Mouse (Mus musculus): ENCODE results near the gene Fam92b. TPM values are rescaled to one million over a fixed set of nuclear protein-coding genes. Genes with fewer than 3 reads are reported as not detected.

The Fam92b gene
- total RNA-seq, 2 experiments from 2014 or later = 0.63 TPM; not detected in 1

DNA sequence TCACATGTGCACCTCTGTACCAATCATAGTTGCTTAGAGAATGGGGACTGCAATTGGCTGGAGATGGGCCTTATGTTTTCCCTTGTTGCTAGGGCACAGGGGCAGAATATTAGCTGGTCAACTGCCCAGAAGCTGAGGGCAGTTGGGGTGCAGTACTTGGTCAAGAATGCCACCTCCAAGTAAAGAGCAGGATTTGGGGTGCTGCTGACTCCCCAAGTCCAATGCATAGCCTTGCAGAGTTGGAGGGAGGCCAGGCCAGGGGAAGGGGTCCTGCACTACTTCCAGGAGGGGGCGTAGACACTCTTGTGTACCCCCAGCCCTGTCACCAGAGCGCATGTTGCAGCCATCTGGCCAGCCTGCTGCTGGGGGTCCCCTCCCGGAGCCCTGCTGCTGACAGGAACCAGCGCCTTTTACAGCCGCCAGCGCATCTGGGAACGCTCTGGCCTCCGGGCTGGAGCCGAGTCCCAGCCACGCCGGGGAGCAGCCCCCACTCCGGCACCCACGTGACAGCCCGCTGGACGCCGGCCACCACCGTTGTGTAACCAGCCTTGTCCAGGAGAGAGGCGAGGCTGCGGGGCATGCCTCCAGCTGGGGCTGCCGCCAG lies 13.6 kb upstream of the Fam92b start:
- DNase-seq (ENCODE audit: low spot score in 2 of 2) = peak; percentile 90 to 92

DNA sequence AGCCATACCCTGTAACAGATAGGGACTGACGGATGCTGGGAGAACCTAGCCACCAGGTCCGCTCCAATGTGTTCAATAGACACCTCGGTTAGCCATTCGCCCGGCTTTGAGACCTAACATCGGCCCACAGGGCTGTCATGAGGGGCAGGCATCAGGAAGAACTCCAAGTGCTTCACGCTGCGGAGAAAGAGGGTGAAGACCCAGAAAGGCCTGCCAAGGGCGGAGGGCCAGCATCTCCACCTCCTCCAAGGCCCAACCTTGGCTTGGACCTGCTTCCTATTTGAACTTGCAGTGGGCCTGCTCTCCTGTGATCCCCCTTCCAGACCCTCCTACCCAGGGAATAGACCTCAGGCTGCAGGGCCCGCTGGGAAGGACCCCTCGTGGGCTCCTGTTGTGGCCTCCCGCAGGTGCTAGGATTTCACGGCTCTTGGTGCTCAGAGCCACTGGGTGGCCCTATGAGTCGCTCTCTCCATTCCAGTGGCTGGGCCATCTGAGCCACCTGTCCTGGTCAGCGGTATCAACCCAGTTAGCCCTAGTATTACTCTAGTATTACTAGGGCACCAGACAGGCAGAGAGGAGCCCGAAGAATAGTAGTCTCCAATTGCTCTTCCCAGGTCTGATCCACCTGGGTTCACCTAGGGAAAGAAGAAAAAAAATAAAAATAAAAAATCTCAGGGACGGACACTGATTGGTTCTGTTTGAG lies 13.0 kb upstream of the Fam92b start:
- DNase-seq (ENCODE audit: low spot score in 2 of 2) = no peak

DNA sequence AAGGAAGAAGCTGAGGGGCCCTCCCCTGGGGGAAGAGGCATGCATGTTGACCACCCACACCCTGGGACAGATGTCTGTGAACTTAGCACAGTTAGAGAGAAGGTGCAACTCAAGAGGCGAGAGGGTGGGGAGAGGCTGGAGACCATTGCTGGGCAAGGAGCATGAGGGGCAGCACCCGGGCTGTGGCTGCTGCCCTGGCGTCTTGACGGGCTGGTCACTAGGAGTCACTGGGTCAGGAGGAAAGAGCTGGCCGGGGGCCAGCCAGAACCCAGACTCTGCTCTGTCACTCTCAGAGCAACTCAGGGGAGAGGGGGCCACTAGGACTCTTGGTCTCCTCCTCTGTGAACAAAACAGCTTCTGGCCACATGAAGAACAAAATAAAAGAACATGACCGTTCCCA lies 12.2 kb upstream of the Fam92b start:
- no peak for DNase-seq (ENCODE audit: low spot score in 2 of 2)

DNA sequence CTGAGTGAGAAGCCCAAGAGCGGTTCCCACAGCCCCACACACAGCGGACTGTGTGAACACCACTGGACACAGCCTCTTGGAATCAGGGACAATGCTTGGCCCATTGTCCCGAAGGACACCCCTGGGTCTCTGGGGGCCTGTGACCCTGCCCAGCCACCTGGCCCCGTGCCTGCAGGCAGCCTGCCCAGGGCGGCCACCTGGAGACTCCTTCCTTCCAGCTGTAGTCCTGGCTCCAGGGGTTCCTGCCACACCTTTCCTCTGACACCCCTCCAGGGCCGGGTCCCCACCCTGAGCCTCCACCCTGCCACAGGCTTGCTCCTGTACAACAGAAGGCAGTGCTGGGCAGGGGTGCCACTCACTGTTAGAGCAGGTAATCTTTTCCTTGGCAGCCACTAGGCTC lies 11.2 kb upstream of the Fam92b start:
- no peak for DNase-seq (ENCODE audit: low spot score in 2 of 2)

DNA sequence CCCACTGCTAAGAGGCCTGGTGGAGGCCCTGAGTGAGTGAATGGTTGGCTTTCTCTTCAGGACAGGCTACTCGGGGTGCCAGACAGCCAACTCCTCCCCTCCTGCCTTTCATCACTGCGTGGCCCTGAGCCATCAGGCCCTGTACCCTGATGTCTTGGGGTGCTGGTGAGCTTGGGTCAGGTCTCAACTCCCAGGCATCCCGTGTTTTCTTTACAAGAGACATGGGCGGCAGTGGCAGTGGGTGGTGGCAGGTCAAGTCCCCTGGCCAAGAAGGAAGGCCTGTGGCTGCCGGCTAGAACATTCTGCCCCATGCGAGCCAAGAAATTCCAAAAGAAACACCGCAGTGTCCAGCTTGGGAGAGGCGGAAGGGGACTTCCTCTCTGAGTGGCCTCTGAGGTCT lies 9.2 kb upstream of the Fam92b start:
- DNase-seq (ENCODE audit: low spot score in 2 of 2) = no peak

DNA sequence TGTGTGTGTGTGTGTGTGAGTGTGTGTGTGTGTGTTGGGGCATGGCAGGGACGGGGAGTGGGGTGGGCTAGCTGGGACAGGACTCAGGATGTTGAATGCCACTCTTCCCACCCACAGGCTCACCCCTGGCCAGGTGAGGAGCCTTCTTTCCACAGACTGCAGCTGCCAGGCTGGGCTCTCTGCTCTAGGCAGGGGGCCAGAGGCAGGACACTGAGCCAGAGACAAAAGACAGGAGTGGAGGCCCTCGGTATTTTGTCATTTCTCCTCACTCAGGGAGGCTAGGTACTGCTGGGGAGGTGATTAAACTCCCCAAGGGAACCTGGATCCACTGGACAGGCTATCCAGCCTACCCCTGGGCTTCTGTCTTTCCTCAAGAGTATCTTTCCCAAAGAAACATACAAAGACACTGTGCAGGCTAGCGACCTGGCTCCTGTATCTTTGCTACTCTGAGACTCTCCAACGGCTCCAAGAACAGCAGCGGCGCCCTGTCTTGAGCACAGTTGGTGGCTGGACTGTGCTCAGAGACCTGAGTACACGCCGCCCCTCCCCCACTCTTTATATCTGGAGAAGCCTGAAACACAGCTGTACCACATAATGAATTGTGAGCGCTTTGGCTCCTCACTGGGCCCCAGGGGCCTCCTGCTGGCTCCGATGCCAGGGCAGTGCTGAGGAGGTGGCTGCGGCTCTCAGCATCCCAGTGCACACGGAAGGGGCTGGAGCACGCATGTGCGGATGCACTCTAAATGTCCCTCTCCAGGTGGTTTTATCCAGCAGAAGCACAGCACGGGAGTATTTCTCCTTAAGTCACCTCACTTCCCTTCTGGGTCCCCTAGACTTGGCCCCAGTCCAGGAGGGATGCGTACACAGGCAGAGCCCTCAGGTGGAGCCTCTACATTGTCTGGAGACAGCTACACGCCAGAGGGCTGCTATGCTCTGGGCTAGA lies 7.9 kb upstream of the Fam92b start:
- no peak for DNase-seq (ENCODE audit: low spot score in 2 of 2)

DNA sequence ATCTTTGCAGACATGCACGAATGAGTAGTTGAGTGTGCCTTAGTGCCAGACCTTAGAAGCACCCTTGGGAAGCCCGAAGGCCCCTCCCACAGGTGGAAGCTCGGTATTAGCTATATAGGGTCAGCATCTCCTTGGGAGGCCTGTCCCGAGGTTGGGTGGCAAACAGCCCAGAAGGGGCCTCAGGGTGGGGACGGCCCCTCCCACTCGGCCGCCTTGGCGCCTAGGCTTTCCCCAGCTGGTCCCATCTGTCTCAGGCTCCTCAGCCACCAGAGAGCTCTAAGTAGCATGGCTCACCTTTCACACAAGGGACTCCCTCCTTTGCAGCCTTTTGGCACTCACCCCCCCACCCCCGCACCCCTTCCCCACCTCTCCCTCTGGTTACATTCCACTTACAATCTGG lies 7.1 kb upstream of the Fam92b start:
- no peak for DNase-seq (ENCODE audit: low spot score in 2 of 2)

DNA sequence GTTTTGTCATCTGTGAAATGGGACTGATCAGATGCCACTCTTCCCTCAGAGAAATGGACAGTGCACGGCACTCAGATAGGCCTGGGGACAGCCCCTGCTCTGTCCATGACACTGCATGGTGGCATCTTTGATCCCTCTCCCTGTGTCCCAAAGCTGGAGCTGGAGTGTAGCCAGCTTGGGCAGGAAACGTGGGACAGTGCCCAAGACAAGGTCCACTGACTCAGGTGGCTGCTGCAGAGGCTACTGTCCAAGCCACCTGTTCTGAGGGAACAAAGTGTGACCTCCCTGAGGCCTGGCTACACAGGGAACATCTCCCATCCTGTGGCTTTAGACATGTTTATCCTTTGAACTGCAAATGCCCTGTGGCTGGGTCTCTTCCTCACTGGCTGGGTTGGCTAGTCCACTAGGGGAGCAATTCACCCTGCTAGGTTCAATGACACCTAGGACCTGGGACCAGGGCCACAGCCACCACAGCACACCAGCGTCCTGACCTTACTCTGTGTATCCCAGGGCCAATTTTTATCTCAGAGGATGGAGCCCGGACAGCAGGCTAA lies 4.7 kb upstream of the Fam92b start:
- no peak for DNase-seq (ENCODE audit: low spot score in 2 of 2)

DNA sequence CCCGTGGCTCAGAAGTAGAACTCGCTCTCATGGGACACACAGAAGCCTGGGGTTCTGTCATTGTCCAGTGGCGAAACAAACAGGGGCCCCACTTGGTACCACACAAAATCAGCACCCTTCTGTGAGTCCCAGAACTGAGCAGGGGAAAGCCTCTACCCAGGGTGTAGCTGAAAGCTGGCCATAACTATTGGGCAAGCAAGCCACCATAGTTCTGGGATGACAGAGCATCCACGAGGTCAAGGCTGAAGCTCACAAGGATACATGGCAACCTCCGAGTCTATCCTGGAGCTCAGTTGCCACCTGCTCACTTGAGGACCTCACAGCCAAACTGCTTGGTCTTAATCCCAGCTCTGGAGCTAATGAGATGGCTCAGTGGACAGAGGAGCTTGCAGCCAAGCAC lies 4.0 kb upstream of the Fam92b start:
- no peak for DNase-seq (ENCODE audit: low spot score in 2 of 2)

DNA sequence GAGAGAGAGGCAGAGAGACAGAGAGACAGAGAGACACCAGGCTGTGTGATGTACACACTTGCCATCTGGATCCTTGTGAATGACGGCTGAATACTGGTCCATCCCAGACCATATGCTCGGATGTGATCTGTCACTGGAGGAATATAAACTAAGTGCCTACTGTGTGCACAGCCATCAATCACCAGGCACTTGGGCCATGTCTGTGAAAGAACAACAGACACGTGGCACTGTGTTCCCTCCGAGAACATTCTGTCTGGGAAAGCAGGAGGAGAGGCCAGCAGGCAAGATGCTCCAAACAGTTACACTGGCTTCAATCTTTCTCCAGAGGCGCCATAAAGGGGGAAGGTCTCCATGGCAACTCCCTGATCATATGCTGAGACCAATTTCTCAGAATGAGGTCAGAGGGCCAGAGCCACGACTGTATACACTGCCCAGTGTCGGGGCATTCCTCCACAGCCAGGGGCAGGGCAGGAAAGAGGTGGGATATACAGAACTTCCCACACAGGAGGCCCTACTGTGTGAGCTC lies 3.2 kb upstream of the Fam92b start:
- DNase-seq (ENCODE audit: low spot score in 2 of 2) = no peak

DNA sequence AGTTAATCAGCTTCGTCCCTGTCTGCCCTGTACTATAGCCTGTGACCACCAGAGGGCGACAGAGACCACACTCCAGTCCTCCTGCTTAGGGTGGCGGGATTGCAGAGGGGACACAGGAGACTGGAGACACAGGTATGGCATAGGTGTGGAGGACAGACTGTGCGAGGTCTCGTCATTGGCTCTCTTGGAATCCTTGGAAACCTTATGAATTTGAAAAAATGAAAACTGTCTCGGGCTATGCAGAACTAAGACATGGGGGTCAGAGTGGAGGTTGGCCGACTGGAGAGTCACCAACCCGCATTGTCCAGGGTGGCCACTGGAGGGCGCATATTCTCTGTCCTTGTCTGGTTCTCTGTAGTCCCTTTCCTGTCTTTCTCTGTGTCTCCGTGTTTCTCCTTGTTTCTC lies 1.8 kb upstream of the Fam92b start:
- peak; percentile 89 to 93 for DNase-seq (ENCODE audit: low spot score in 2 of 2)

DNA sequence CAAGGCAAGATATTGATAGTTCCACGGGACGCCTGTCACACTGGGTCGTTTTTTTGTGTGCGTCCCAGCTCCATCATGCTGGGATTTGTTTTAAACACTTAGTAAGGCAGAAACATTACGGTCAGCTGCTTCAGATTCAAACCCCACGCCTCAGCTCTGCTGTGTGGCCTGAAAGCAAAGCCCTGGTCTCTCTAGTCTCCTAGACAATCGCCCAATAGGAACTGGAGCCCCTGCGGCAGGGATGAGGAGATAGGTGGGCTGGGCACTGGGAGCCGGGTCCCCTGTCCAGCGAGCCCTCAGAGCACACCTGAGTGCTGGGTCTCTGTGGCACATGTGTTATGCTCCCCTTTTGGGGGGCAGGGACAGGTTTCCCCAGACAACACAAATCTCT lies 853 bp upstream of the Fam92b start:
- no peak for DNase-seq (ENCODE audit: low spot score in 2 of 2)

DNA sequence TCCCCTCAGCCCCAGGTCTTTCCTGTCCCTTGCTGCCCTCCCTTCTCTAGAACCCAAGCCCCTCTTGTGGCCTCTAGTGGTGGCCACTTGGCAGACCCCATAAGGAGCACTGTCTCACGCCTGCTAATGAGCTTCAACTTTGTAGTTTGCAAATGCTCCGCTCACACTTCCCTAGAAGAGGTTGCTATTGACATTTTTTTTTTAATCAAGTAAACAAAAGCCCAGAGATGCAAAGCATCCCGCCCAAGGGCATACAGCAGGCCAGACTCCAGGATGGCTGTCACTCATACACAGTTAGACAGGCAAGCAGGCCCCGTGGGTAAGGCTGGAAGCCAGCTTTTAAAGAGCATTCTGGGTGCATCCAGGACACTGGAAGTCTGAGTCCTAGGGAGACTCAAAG lies 661 bp downstream of the Fam92b start:
- no peak for DNase-seq (ENCODE audit: low spot score in 2 of 2)

DNA sequence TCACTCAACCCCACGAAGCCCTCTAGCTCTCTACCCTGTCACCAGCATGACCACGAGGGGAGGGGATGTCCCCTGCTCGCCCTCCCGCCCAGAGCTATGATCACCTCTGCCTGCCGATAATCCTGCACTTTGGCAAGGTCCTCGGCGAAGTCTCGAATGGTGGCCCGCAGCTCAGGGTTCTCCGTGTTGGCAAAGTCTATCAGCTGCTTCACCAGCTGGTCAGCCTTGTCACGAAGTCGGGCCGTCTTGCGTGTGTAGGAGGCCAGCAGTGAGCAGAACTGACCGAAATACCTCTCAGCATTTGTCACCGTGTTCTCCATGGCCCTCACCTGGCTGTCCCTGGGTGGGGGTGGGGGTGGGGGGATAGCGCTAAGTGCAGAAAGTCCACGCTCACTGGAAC lies 2.7 kb downstream of the Fam92b start:
- no peak for DNase-seq (ENCODE audit: low spot score in 2 of 2)

DNA sequence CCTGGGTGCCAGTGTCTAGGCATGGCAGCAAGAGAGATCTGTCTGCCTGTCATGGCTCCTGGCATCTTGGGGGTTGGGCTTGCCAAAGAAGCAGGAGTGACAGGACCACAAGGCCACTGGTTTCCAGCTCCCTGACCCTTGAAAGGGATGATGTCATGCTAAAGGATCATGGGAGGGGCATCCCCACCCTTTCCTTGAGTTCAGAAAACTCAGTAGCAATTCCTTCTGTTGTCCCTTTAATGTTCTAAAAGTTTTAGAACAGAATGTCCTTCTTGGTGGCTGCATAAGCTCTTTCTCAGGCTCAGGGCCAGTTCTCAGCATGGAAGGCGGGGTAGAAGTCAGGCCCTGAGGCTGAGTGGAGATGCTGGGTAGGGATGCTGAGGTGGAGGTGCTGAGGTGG lies 4.1 kb downstream of the Fam92b start:
- no peak for DNase-seq (ENCODE audit: low spot score in 2 of 2)

DNA sequence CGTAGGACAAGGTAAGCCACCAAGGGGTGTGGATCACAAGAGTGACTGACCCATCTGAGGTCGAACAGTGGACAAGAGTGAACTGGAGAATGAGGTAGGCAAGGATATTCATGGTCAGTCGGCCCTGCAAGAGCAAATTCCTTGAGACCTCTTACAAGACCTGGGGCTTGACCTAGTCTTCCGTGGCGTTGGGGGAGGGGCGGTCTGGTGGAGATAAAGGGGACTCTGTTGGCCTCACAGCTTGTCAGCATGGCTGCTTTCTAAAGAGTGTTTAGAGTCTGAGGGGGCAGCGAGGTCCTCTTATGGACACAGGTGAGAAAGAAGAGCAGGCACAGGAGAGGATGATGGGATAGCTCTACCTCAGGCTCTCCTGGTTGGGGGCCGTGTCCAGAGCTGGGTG lies 8.1 kb downstream of the Fam92b start:
- no peak for DNase-seq (ENCODE audit: low spot score in 2 of 2)

DNA sequence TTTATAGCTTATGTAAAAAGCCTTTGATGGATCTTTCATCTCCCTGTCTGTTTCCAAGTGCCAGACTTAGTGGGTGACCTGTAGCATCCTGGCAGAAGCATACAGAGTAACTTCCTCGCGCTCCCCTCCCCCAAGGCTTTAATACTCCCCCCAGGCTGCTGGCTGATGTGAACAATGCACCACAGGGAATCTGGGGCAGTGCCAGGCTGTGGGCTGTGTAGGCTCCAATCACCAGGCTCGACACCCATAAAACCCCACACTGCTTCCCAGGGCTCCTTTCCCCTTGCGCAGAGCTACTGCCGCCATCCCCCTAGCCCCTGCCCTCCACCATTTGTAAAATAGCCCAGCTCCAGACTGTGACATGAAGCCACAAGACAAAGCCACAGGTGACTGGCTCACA lies 9.4 kb downstream of the Fam92b start:
- peak; percentile 40 to 65 for DNase-seq (ENCODE audit: low spot score in 2 of 2)

DNA sequence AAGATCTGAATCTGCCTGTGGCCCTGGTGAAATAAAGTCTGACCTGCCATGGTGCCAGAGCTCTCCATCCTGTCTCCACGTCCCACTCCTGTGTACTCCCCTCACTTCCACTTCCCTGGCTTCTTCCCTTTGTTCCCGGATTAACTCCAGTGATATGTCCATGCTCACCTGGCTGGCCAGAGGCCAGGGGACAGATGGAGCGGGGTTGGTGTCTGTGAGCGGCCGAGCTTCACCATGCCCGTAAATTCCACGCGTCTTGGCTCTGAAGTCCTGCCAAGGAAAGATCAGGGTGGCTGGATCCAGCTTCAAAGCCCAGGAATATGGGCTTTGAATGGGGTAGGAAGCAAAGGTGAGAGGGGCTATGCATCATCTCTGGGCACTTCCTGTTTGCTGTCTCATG lies 10.1 kb downstream of the Fam92b start:
- DNase-seq (ENCODE audit: low spot score in 2 of 2) = no peak

DNA sequence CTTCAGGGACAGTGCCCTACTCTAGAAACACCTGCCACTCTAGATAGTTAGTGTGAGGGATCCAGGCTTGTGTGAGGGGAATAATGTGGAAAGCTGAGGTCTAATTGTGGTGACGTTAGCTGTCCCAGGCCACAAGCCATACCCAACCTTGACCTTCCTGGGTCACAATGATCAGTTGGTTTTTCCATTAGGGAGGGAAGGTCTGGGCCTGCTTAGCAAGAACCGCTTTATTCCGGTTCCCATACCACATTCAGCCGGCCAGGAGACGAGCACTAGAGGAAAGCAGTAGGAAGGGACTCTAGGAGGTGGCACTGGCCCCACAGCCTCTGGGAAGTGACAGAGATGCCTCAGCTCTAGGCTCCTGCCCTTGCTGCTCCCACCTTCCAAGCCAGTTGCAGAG lies 13.2 kb downstream of the Fam92b start:
- DNase-seq (ENCODE audit: low spot score in 2 of 2) = no peak

DNA sequence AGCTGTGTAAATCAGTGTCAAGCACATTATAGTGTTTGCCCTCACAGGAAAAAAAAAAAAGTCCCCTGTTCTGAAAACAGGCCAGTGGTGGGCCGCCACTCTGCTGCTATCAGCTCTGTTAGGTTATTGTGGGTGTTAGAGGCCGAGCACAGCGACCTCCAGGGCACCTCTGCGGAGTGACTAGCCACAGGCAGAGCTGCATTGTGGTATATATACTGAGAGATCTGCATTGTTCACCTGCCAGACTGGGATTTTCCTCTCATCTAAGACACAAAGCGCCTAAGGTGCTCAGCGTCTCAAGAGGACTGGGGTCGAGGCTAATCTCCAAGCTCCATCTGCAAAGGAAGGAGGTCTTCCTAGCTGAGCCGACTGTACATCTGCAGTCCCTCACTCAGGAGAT lies 13.9 kb downstream of the Fam92b start:
- DNase-seq (ENCODE audit: low spot score in 2 of 2) = no peak

DNA sequence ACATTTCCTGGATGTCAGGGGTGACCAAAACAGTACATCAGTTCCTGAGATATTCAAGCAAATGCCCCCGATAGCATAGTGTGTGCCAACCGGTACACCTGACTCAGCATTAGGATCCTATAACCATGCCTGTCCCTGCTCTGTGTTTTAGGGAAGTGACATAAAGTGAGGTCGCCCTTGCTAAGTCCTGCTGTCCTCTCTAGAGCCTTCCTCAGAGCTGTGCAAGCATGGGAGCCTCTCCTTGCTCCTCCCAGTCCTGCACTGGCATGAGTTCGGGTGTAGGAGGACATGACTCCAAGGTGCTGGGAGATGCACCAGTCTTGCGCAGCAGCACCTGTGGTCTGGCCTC lies 14.9 kb downstream of the Fam92b start:
- DNase-seq (ENCODE audit: low spot score in 2 of 2) = no peak
